Mouse (Mus musculus) cerebellum, adult (tissue): ENCODE results near the gene Tmprss12.
"Not testable (repeated sequence)": the region's sequence is repeated elsewhere in the genome, so short reads cannot be mapped to it uniquely, and the experiment has no call there.

ENCODE experiments used
- ATAC-seq: cut with Nextera tagmentation; 2 replicates; pipeline ENCODE4 v1.9.2; 2017; ENCODE audit warnings: mild to moderate bottlenecking, moderate library complexity, mixed read lengths; ENCODE audit not compliant: insufficient number of reproducible peaks, low FRiP score, low TSS enrichment

Tmprss12 gene

GRCm38 (mm10) chr15:100320295-100320905 lies 39.8 kb downstream of the Tmprss12 start:
- ATAC-seq: no peak

GRCm38 (mm10) chr15:100321134-100321533 lies 40.5 kb downstream of the Tmprss12 start:
- no peak; the same call in 1 of the 2 replicates for ATAC-seq

- ATAC-seq: no peak
Observed at GRCm38 (mm10) chr15:100324021-100324591, 43.5 kb downstream of the Tmprss12 start.

GRCm38 (mm10) chr15:100325235-100325634 lies 44.6 kb downstream of the Tmprss12 start:
- no peak for ATAC-seq

- not testable (repeated sequence) for ATAC-seq
Observed at GRCm38 (mm10) chr15:100328089-100328488, 47.5 kb downstream of the Tmprss12 start.

GRCm38 (mm10) chr15:100329336-100329735 lies 48.7 kb downstream of the Tmprss12 start:
- ATAC-seq: not testable (repeated sequence)

GRCm38 (mm10) chr15:100330739-100331138 lies 50.1 kb downstream of the Tmprss12 start:
- no peak for ATAC-seq

- not testable (repeated sequence) for ATAC-seq
Observed at GRCm38 (mm10) chr15:100332077-100332961, 51.7 kb downstream of the Tmprss12 start.

- ATAC-seq: no peak
Observed at GRCm38 (mm10) chr15:100334629-100335028, 54.0 kb downstream of the Tmprss12 start, which contains the start of gene Mettl7a3. Gene Mettl7a3, plus strand, starts transcription at chr15:100334929.

- ATAC-seq: not testable (repeated sequence)
Observed at GRCm38 (mm10) chr15:100337328-100337727, 56.7 kb downstream of the Tmprss12 start.

GRCm38 (mm10) chr15:100337847-100338246 lies 57.2 kb downstream of the Tmprss12 start:
- ATAC-seq: not testable (repeated sequence)

- not testable (repeated sequence) for ATAC-seq
Observed at GRCm38 (mm10) chr15:100341314-100341980, 60.8 kb downstream of the Tmprss12 start.
